Mouse (Mus musculus) myocyte (in vitro differentiated cells): ENCODE measurements around the gene Lmo7. TPM values are rescaled to one million over a fixed set of nuclear protein-coding genes. Genes with fewer than 3 reads are reported as not detected.

Experiments
- H3K27me3 ChIP-seq: one replicate; pipeline ENCODE4 v1.6.1; 2011; ENCODE audit not compliant: control insufficient read depth, insufficient read depth, insufficient read length
- H3K36me3 ChIP-seq: one replicate; pipeline ENCODE4 v1.6.1; 2011; ENCODE audit not compliant: control insufficient read depth, insufficient read depth
- H3K4me2 ChIP-seq: one replicate; pipeline ENCODE4 v1.6.1; 2011; ENCODE audit warnings: low read depth, control low read depth
- H3K4me3 ChIP-seq: one replicate; pipeline ENCODE4 v1.5.1; 2011; ENCODE audit warnings: mild to moderate bottlenecking, control low read depth, moderate library complexity
- H3K79me2 ChIP-seq: one replicate; pipeline ENCODE4 v1.6.1; 2011; ENCODE audit not compliant: control insufficient read depth, insufficient read depth
- H3ac ChIP-seq: one replicate; pipeline ENCODE4 v1.6.1; 2011; ENCODE audit not compliant: control insufficient read depth, insufficient read length
- CEBPB ChIP-seq: IDR thresholded peaks from 2 replicates; pipeline ENCODE4 v1.6.1; 2011; ENCODE audit warnings: mild to moderate bottlenecking, moderate library complexity; ENCODE audit not compliant: poor library complexity, insufficient read depth, severe bottlenecking
- E2F4 ChIP-seq: IDR thresholded peaks from one replicate; pipeline ENCODE4 v1.6.1; 2011; ENCODE audit warnings: mild to moderate bottlenecking, control low read depth, moderate library complexity; ENCODE audit not compliant: insufficient read depth
- MAX ChIP-seq: IDR thresholded peaks from one replicate; pipeline ENCODE4 v1.6.1; 2011; ENCODE audit warnings: low read depth, mild to moderate bottlenecking, control low read depth
- MYOD1 ChIP-seq, 3 experiments: IDR thresholded peaks; one replicate each; pipeline ENCODE4 v1.6.1; 2011; ENCODE audit warnings: control low read depth in 2 of 3, low read depth in 2 of 3, mild to moderate bottlenecking in 2 of 3, moderate library complexity in 1 of 3; ENCODE audit not compliant: insufficient read length in 2 of 3, control insufficient read depth in 1 of 3
- MYOG ChIP-seq, 3 experiments: IDR thresholded peaks; one replicate each; pipeline ENCODE4 v1.6.1; 2011; ENCODE audit warnings: control low read depth in 2 of 3, low read depth in 2 of 3, mild to moderate bottlenecking in 2 of 3; ENCODE audit not compliant: insufficient read length in 2 of 3, control insufficient read depth in 1 of 3, insufficient read depth in 1 of 3
- POLR2A ChIP-seq: IDR thresholded peaks from one replicate; pipeline ENCODE4 v1.6.1; 2011; ENCODE audit warnings: low read depth, mild to moderate bottlenecking, control low read depth, moderate library complexity; ENCODE audit not compliant: insufficient read length
- POLR2AphosphoS2 ChIP-seq: IDR thresholded peaks from one replicate; pipeline ENCODE4 v1.6.1; 2011; ENCODE audit warnings: low read depth, control low read depth; ENCODE audit not compliant: insufficient read length
- REST ChIP-seq: IDR thresholded peaks from one replicate; pipeline ENCODE4 v1.6.1; 2011; ENCODE audit warnings: mild to moderate bottlenecking, control low read depth, moderate library complexity; ENCODE audit not compliant: insufficient read depth, insufficient read length
- SRF ChIP-seq: IDR thresholded peaks from one replicate; pipeline ENCODE4 v1.6.1; 2011; ENCODE audit warnings: low read depth; ENCODE audit not compliant: control insufficient read depth, insufficient read length
- TCF12 ChIP-seq: IDR thresholded peaks from one replicate; pipeline ENCODE4 v1.6.1; 2011; ENCODE audit warnings: mild to moderate bottlenecking, control low read depth; ENCODE audit not compliant: poor library complexity, insufficient read depth, severe bottlenecking
- TCF3 ChIP-seq: IDR thresholded peaks from one replicate; pipeline ENCODE4 v1.6.1; 2011; ENCODE audit warnings: low read depth, control low read depth; ENCODE audit not compliant: insufficient read length
- USF1 ChIP-seq: IDR thresholded peaks from one replicate; pipeline ENCODE4 v1.6.1; 2011; ENCODE audit warnings: low read depth, mild to moderate bottlenecking, control low read depth, moderate library complexity
- polyA plus RNA-seq: library from polyadenylated mRNA; unstranded; fragments of >200 nt; fragmentation: generic; extraction: Trizol; gene quantifications from one replicate; pipeline ENCODE4 v1.2.1, GENCODE M21; 2012; ENCODE audit warnings: missing spikeins

The Lmo7 gene
- polyA plus RNA-seq, 1 experiment = 56.1 TPM

DNA sequence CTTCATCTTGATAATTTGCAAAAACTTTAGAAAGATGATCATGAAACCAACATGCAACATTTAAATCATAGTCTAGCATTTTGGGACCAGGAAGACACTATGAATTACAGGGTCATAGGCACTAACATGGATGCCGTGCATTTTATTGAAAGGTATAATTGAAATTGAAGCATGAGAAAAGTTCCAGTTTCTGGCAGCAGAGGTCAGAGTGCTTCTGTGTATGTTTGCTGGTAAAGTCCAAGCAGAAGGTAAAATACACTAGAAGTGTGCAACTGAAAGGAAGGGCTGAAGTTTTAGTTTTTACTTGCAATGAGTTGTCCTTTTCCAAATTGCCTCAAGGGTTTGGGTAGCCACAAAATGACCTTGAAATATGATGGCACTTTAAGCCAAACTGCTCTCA lies 32.5 kb downstream of the Lmo7 start:
- no peak overlapping the region for H3K4me3 ChIP-seq
- H3K36me3 ChIP-seq = no peaks in the 10 kb centered on the region
- H3K79me2 ChIP-seq = no peaks in the 10 kb centered on the region
- no peak overlapping the region for H3ac ChIP-seq
- no peaks in the 10 kb centered on the region for H3K27me3 ChIP-seq
- TF ChIP-seq E2F4 = no peak
- TF ChIP-seq MYOD1 (IDR thresholded peaks at IDR 0.05; ENCODE audit: control insufficient read depth in 1 of 3, insufficient read length in 2 of 3, low read depth in 2 of 3) = no peak
- TF ChIP-seq USF1 = no peak
- TF ChIP-seq POLR2A = no peak
- TF ChIP-seq MAX = no peak
- no peak for TF ChIP-seq REST
- no peak for TF ChIP-seq POLR2AphosphoS2
- TF ChIP-seq SRF = no peak
- TF ChIP-seq MYOG (IDR thresholded peaks at IDR 0.05; ENCODE audit: control insufficient read depth in 1 of 3, insufficient read depth in 1 of 3, insufficient read length in 2 of 3, low read depth in 2 of 3) = no peak
- TF ChIP-seq TCF12 = no peak
- no peak for TF ChIP-seq CEBPB
- no peak for TF ChIP-seq TCF3
- no peak overlapping the region for H3K4me2 ChIP-seq

DNA sequence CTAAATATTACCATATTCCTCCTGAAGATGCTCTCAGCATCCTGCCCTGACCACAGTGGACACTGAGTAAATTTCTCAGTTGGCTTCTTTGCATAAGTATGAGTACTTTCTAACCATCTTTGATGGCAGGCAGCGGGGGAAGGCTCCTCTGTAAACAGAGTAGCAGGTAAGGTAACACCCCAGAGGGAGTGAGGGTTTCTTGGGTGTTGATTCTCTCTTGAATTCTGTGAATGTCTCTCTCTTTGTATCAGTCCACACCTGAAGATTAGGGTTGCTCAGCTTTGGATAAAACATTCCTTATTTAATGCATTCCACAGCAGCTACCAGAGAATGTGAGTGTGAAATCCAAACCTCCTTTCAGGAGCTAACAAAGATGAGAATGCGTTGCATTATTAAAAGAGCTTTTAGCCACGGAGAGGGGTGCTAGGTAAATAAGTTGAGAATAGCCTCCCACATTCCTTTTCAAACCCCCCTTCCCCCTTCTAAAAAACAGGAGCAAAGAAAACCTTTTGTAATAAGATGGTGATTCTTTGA lies 34.1 kb downstream of the Lmo7 start:
- TF ChIP-seq MYOD1 (IDR thresholded peaks at IDR 0.05; ENCODE audit: control insufficient read depth in 1 of 3, insufficient read length in 2 of 3, low read depth in 2 of 3) = no peak
- no peak for TF ChIP-seq TCF3
- Histone ChIP-seq H3K79me2 (no peaks in the 10 kb centered on the region), H3K27me3 (no peaks in the 10 kb centered on the region), H3K4me3 (no peak overlapping the region), H3ac (no peak overlapping the region), H3K36me3 (no peaks in the 10 kb centered on the region), H3K4me2 (no peak overlapping the region)

DNA sequence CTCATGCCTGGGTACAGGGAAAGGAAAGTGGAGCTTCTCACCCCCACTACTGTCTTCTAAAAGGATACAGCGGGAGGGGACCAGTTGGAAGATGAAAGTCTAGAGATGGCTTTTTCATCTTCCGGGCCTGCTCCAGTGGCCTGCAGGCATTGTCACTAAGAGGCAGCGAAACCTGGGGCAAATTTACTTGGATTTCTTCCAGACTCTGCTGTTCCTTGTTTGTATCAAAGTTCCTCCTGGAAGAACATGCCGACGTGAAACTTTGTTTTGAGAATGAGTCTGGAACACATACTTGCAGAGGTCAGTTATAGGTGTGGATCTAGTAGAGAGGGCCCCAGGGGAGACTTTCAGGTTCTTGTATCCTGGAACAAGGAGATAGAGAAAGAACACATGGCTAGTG lies 41.6 kb downstream of the Lmo7 start:
- Histone ChIP-seq H3K27me3 (no peaks in the 10 kb centered on the region), H3K4me3 (no peak overlapping the region), H3K4me2 (no peak overlapping the region), H3K79me2 (no peaks in the 10 kb centered on the region), H3K36me3 (no peaks in the 10 kb centered on the region), H3ac (no peak overlapping the region)
- TF ChIP-seq MYOG (IDR thresholded peaks at IDR 0.05; ENCODE audit: control insufficient read depth in 1 of 3, insufficient read depth in 1 of 3, insufficient read length in 2 of 3, low read depth in 2 of 3) = no peak
- no peak for TF ChIP-seq MYOD1 (IDR thresholded peaks at IDR 0.05; ENCODE audit: control insufficient read depth in 1 of 3, insufficient read length in 2 of 3, low read depth in 2 of 3)
- no peak for TF ChIP-seq SRF
- TF ChIP-seq POLR2A = no peak
- TF ChIP-seq TCF3 = no peak
- TF ChIP-seq POLR2AphosphoS2 = no peak
- TF ChIP-seq E2F4 = no peak
- no peak for TF ChIP-seq MAX
- no peak for TF ChIP-seq TCF12
- TF ChIP-seq USF1 = no peak
- no peak for TF ChIP-seq REST
- TF ChIP-seq CEBPB = no peak

DNA sequence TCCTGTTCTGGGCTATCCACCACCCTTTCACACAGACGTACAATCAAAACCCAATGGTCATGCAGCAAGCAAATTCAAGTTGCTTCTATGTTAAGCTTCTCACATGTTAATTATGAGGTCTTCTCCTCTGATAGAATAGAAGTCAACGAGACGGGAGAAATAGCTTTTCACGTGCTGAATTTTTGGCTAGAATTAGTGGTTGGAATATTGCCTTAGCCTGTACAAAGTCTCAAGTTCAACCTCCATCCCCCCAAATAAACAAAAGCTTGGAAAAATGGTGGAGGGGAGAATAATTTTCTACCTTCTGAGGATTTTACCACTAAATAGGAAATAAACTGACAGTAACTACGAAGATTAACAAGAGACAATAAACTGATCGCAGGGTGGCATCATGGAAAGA lies 42.0 kb downstream of the Lmo7 start:
- TF ChIP-seq POLR2AphosphoS2 = no peak
- TF ChIP-seq POLR2A = no peak
- no peak for TF ChIP-seq USF1
- no peak for TF ChIP-seq SRF
- no peak for TF ChIP-seq REST
- no peak for TF ChIP-seq MYOD1 (IDR thresholded peaks at IDR 0.05; ENCODE audit: control insufficient read depth in 1 of 3, insufficient read length in 2 of 3, low read depth in 2 of 3)
- TF ChIP-seq MAX = no peak
- no peak for TF ChIP-seq E2F4
- TF ChIP-seq TCF3 = no peak
- TF ChIP-seq MYOG (IDR thresholded peaks at IDR 0.05; ENCODE audit: control insufficient read depth in 1 of 3, insufficient read depth in 1 of 3, insufficient read length in 2 of 3, low read depth in 2 of 3) = no peak
- TF ChIP-seq TCF12 = no peak
- TF ChIP-seq CEBPB = no peak
- Histone ChIP-seq H3K27me3 (no peaks in the 10 kb centered on the region), H3K79me2 (no peaks in the 10 kb centered on the region), H3K4me3 (no peak overlapping the region), H3K4me2 (no peak overlapping the region), H3ac (no peak overlapping the region), H3K36me3 (no peaks in the 10 kb centered on the region)

DNA sequence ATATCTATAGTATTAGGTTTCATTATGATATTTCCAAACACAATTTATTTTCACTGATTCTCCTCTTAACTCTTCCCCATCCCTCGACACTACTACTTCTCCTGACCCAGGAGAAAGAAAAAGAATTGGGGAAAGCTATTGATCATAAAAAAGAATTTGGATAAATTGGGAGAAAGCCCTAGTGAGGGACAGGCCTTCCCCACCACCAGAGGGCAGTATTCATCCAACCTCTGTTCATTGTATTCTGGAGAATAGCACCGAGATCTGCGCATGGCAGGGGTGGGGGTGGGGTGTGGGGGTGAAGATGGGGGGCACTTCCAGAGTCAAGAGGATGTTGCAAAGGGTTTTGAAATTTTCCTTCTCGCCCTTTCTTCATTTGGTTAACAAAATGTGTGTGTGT lies 44.9 kb downstream of the Lmo7 start:
- TF ChIP-seq MYOG (IDR thresholded peaks at IDR 0.05; ENCODE audit: control insufficient read depth in 1 of 3, insufficient read depth in 1 of 3, insufficient read length in 2 of 3, low read depth in 2 of 3) (no peak), POLR2AphosphoS2 (no peak), CEBPB (no peak), TCF12 (no peak), MYOD1 (IDR thresholded peaks at IDR 0.05; ENCODE audit: control insufficient read depth in 1 of 3, insufficient read length in 2 of 3, low read depth in 2 of 3) (no peak), REST (no peak), USF1 (no peak), SRF (no peak), MAX (no peak), E2F4 (no peak), TCF3 (no peak), POLR2A (no peak)
- no peak overlapping the region for H3ac ChIP-seq
- H3K27me3 ChIP-seq = no peaks in the 10 kb centered on the region
- H3K4me3 ChIP-seq = no peak overlapping the region
- no peaks in the 10 kb centered on the region for H3K36me3 ChIP-seq
- H3K4me2 ChIP-seq = no peak overlapping the region
- H3K79me2 ChIP-seq = no peaks in the 10 kb centered on the region
